Mouse (Mus musculus) neutrophil, adult 59 days (primary cell): ENCODE data around the gene Gsto2. TPM values are rescaled to one million over a fixed set of nuclear protein-coding genes. Genes with fewer than 3 reads are reported as not detected.

Experiments
- total RNA-seq, 2 experiments: library from RNA; stranded (reverse); gene quantifications; 1 replicate in 1 of 2; 2 replicates in 1 of 2; pipeline ENCODE4 v1.2.4; 2023

Gsto2 gene
- not detected for total RNA-seq

DNA sequence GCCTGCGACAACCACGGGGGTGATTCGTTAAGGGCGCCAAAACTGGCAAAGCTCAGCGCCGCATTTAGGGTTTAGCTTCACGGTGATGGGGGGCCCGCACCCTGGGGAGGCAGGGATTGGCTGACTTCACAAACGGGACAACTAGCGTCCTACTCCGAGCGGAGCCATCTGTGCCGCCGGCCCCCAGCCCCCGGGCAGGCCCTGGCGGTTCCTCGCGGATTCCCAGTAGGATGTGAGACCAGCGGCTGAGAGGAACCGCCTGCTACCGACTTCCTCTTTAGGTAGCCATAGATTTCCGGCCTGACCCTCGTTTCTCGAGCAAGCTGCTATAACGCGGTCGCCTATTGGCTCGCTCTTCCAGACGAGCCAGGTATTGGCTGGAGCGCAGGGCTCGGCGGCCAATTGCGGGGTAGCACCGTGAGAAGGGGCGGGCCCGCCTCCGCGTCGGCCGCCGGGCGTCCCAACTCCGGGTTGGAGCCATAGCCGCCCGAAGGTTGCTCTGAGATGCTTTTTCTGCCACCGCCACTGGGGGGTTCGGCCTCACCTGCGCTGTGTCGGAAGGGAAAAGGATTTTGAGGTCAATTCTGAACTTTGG lies at the start of gene Gsto2:
Gene Gsto2 (plus strand): TSS at position 182 of the 595 bp plus-strand sequence.

DNA sequence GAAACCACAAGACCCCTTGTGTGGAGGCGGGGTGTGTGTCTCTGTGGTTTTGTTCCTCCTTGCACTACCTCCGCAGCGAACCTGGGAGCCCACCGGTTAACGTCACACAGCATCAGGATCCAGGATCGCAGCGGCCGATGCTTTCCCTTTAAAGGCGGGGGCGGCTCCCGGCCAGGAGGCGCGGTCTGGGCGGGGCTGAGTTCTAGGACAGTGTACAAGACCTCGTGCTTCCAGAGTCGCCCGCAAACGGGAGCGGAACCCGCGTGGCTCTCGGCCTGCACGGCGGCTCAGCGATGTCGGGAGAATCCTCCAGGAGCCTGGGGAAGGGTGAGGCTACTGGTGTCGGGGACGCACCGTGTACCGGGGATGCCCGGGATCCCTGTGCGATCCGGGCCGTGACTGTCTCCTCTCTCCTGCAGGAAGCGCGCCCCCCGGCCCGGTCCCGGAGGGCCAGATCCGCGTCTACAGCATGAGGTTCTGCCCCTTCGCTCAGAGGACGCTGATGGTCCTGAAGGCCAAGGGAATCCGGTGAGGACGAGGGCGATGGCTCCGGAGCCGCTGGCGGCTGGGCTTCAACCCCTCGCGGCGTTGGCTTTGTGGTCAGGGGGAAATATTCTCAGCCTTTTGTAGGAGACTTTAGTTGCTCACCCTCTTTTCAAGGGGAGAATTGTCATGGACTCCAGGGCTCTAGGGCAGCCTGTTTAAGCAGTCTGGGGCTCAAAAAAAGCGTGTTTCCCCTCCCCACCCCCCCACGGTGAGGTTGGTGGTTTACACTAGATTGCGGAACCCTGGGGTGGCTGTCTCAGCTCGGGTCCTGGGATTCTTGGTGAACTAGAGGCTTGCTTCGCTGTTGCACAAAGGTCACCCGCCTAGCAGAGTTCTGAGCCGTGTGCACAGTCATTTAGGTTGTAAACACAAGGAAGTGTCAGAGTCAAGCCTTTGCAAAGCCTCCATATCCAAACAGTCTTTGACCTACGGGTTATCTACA lies 10.2 kb upstream of the Gsto2 start, which contains the start of gene Gsto1:
Gene Gsto1 (plus strand): TSS at position 175 of the 988 bp plus-strand sequence.

DNA sequence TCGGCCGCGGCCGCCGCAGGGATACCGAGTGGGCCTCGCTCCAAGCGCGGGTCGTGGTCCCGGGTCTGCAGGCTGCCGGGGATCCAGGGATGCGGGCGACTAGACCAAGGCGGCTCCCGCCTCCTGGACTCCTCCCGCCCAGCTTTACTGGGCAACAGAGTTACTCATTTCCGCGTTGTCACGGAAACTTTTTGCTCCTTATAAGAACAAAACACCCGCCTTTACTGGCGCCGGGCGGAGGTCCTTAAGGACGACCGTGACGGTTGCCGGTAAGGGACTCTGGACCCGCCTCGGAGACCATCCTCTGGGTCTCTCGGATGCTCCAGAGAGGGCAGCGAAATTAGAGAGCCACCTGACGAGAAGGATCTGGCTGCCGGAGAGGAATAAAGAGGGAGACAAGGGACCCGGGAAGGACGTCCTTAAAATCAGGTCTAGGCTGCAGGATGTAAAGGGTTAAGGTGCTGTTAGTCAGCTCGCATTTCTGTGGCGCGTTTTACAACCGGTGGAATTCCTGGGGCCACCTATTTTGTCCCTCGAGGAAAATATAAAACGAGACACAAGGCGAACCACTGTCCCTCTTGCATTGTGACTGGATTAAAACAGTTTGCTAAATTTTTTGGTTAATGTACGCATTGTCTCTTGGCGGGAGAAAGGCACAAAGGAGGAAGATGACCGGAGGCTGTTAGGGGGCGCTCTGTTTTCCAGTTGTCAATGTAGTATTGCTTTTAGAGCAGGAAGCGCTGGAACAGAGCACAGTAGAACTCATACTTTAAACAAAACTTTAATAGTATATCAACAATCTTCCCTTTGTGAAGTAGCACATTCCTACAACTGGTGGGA lies 54.0 kb downstream of the Gsto2 start, which contains the start of the genes Cfap43 and Itprip:
Gene Cfap43 (minus strand): TSS at position 162 of the 840 bp plus-strand sequence.
Gene Itprip (minus strand): TSS at position 174 of the 840 bp plus-strand sequence.

Other genes starting within 250 kb of the Gsto2 start
- not detected for gene Col17a1, start 173.4 kb upstream of the Gsto2 start, total RNA-seq
- 10 to 100 TPM; 59.7 to 61.5 TPM for gene Sfr1, start 133.9 kb upstream of the Gsto2 start, total RNA-seq
- gene Gsto1, start 10.6 kb upstream of the Gsto2 start, total RNA-seq: 10 to 100 TPM; 51.6 to 69.0 TPM
- under 1 TPM in 1 of 2 experiments, not detected in 1; 0.18 TPM for gene Cfap43, start 53.8 kb downstream of the Gsto2 start, total RNA-seq
- 100 to 1,000 TPM; 198 to 244 TPM for gene Itprip, start 53.8 kb downstream of the Gsto2 start, total RNA-seq
- not detected for gene Cfap58, start 72.1 kb downstream of the Gsto2 start, total RNA-seq